Mouse (Mus musculus) erythroblast, embryonic 14.5 days (primary cell): ENCODE data around the gene Tex14. TPM values are rescaled to one million over a fixed set of nuclear protein-coding genes. Genes with fewer than 3 reads are reported as not detected.

Experiments
- H3K27me3 ChIP-seq: 2 replicates; pipeline ENCODE4 v1.6.1; 2012; ENCODE audit warnings: inconsistent platforms; ENCODE audit not compliant: control insufficient read depth
- H3K36me3 ChIP-seq: 2 replicates; pipeline ENCODE4 v1.6.1; 2012; ENCODE audit warnings: mild to moderate bottlenecking, inconsistent platforms; ENCODE audit not compliant: control insufficient read depth
- H3K4me1 ChIP-seq: 2 replicates; pipeline ENCODE4 v1.6.1; 2012; ENCODE audit warnings: inconsistent platforms; ENCODE audit not compliant: control insufficient read depth
- H3K4me3 ChIP-seq: replicated peaks from 2 replicates; pipeline ENCODE3; 2012; ENCODE audit warnings: moderate library complexity, mild to moderate bottlenecking, inconsistent platforms
- H3K9me3 ChIP-seq: 2 replicates; pipeline ENCODE4 v1.6.1; 2012; ENCODE audit warnings: low read length, inconsistent platforms, mixed read lengths; ENCODE audit not compliant: control insufficient read depth
- GATA1 ChIP-seq: IDR thresholded peaks from 2 replicates; pipeline ENCODE4 v1.6.1; 2012; ENCODE audit warnings: low read length, inconsistent platforms, mixed read lengths
- TAL1 ChIP-seq: IDR thresholded peaks from 3 replicates; pipeline ENCODE4 v1.6.1; 2012; ENCODE audit warnings: low read length, inconsistent platforms, mixed read lengths
- polyA plus RNA-seq: library from polyadenylated mRNA; stranded (reverse); fragments of >175 nt; gene quantifications from 2 replicates; pipeline ENCODE4 v1.2.3, GENCODE M21; 2012

The Tex14 gene
- polyA plus RNA-seq, 1 experiment: not detected

GRCm38 (mm10) chr11:87504690-87505214 lies 99.9 kb downstream of the Tex14 start:
- Histone ChIP-seq H3K9me3 (no peaks in the 10 kb centered on the region), H3K4me3 (no peak overlapping the region), H3K4me1 (peaks cover 10% of the 10 kb centered on the region), H3K36me3 (no peaks in the 10 kb centered on the region), H3K27me3 (no peaks in the 10 kb centered on the region)
- no peak for TF ChIP-seq TAL1

GRCm38 (mm10) chr11:87506502-87506901 lies 101.6 kb downstream of the Tex14 start:
- H3K4me3 ChIP-seq: no peak overlapping the region

GRCm38 (mm10) chr11:87507043-87507442 lies 102.2 kb downstream of the Tex14 start:
- Histone ChIP-seq H3K4me1 (peaks cover 10% of the 10 kb centered on the region), H3K27me3 (no peaks in the 10 kb centered on the region), H3K4me3 (no peak overlapping the region), H3K9me3 (no peaks in the 10 kb centered on the region), H3K36me3 (no peaks in the 10 kb centered on the region)
- no peak for TF ChIP-seq TAL1
- TF ChIP-seq GATA1: no peak

More at GRCm38 (mm10) chr11:87506502-87506901, 101.6 kb downstream of the Tex14 start:
- Histone ChIP-seq H3K36me3 (no peaks in the 10 kb centered on the region), H3K9me3 (no peaks in the 10 kb centered on the region), H3K4me1 (peaks cover 10% of the 10 kb centered on the region), H3K27me3 (no peaks in the 10 kb centered on the region)
- TF ChIP-seq TAL1 (no peak), GATA1 (no peak)

- no peaks in the 10 kb centered on the region for H3K36me3 ChIP-seq
- H3K4me3 ChIP-seq: no peak overlapping the region
- TF ChIP-seq TAL1 (no peak), GATA1 (peak; percentile 41; the same call in 1 of the 2 replicates)
- no peaks in the 10 kb centered on the region for H3K27me3 ChIP-seq
- H3K9me3 ChIP-seq: no peaks in the 10 kb centered on the region
- H3K4me1 ChIP-seq: peaks cover 15% of the 10 kb centered on the region
These were observed 114.4 kb downstream of the Tex14 start for GRCm38 (mm10) chr11:87519260-87519659.

GRCm38 (mm10) chr11:87523466-87523865 lies 118.6 kb downstream of the Tex14 start:
- Histone ChIP-seq H3K36me3 (no peaks in the 10 kb centered on the region), H3K27me3 (no peaks in the 10 kb centered on the region), H3K4me3 (no peak overlapping the region), H3K9me3 (no peaks in the 10 kb centered on the region), H3K4me1 (peaks cover 15% of the 10 kb centered on the region)
- no peak for TF ChIP-seq GATA1
- TF ChIP-seq TAL1: no peak

GRCm38 (mm10) chr11:87523967-87524366 lies 119.1 kb downstream of the Tex14 start:
- Histone ChIP-seq H3K4me3 (no peak overlapping the region), H3K36me3 (no peaks in the 10 kb centered on the region), H3K4me1 (peaks cover 12% of the 10 kb centered on the region), H3K9me3 (no peaks in the 10 kb centered on the region), H3K27me3 (no peaks in the 10 kb centered on the region)
- no peak for TF ChIP-seq GATA1
- no peak for TF ChIP-seq TAL1

- TF ChIP-seq TAL1 (no peak), GATA1 (no peak)
- Histone ChIP-seq H3K9me3 (no peaks in the 10 kb centered on the region), H3K4me3 (no peak overlapping the region), H3K4me1 (peaks cover 7% of the 10 kb centered on the region), H3K27me3 (no peaks in the 10 kb centered on the region), H3K36me3 (no peaks in the 10 kb centered on the region)
These were observed 119.9 kb downstream of the Tex14 start for GRCm38 (mm10) chr11:87524780-87525179.

GRCm38 (mm10) chr11:87527364-87527763 lies 122.5 kb downstream of the Tex14 start:
- Histone ChIP-seq H3K36me3 (no peaks in the 10 kb centered on the region), H3K27me3 (no peaks in the 10 kb centered on the region), H3K4me3 (no peak overlapping the region), H3K4me1 (peaks cover 7% of the 10 kb centered on the region), H3K9me3 (no peaks in the 10 kb centered on the region)
- TF ChIP-seq GATA1: no peak

- peaks cover 7% of the 10 kb centered on the region for H3K4me1 ChIP-seq
- TF ChIP-seq GATA1: no peak
- no peak for TF ChIP-seq TAL1
- no peaks in the 10 kb centered on the region for H3K36me3 ChIP-seq
- no peak overlapping the region for H3K4me3 ChIP-seq
- H3K9me3 ChIP-seq: no peaks in the 10 kb centered on the region
- no peaks in the 10 kb centered on the region for H3K27me3 ChIP-seq
These were observed 123.1 kb downstream of the Tex14 start for GRCm38 (mm10) chr11:87527990-87528389.

GRCm38 (mm10) chr11:87531695-87532094 lies 126.8 kb downstream of the Tex14 start:
- H3K4me3 ChIP-seq: no peak overlapping the region
- no peaks in the 10 kb centered on the region for H3K27me3 ChIP-seq
- H3K4me1 ChIP-seq: no peaks in the 10 kb centered on the region
- H3K9me3 ChIP-seq: no peaks in the 10 kb centered on the region
- TF ChIP-seq TAL1: no peak
- no peak for TF ChIP-seq GATA1
- no peaks in the 10 kb centered on the region for H3K36me3 ChIP-seq
